Mouse (Mus musculus): Measurements from ENCODE around the gene Lamb3. TPM values are rescaled to one million over a fixed set of nuclear protein-coding genes. Genes with fewer than 3 reads are reported as not detected.

The Lamb3 gene
- polyA plus RNA-seq, 1 experiment from 2014 or later = not detected

DNA sequence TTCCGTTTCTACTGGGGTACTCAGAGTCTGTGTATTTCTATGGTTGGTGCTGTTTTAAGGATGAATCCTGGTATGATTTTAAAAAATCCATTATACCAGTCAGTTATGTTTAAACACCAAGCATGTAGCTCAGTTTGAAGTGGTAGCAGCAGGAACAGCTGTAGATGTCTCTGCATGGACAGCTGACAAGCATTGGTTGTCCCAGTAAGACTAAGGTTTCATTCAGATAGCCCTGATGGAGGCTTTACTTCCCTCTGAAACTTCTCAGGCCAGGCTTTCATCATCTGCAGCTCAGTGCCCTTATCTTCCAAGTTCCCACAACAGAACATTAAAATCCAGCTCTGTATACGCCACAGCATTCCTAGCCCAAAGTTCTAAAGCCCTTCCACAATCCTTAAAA is 25.2 kb downstream of the Lamb3 start:
- DNase-seq (ENCODE audit: low spot score, missing footprints) (no peak), ATAC-seq (ENCODE audit: low FRiP score) (no peak)
- 90% methylated on average over 2 of the region's 2 CpGs for WGBS
- no peaks in the 10 kb centered on the region for H3K9me3 ChIP-seq (ENCODE audit: control insufficient read depth, low read length)
- no peak overlapping the region for H3K27ac ChIP-seq (ENCODE audit: low read depth, low read length)
- no peaks in the 10 kb centered on the region for H3K36me3 ChIP-seq (ENCODE audit: control insufficient read depth, insufficient read depth, low read length)
- 0 out of 2 replicates have a peak, but pooled peaks cover 2% of the 10 kb centered on the region for H3K4me1 ChIP-seq (ENCODE audit: control insufficient read depth, insufficient read depth, low read length)
- H3K27me3 ChIP-seq (ENCODE audit: control insufficient read depth, insufficient read depth, low read length) = no peaks in the 10 kb centered on the region; the same call in 1 of the 2 replicates
- H3K4me3 ChIP-seq (ENCODE audit: low read depth, low read length) = no peak overlapping the region
- no peak overlapping the region for H3K4me2 ChIP-seq
- no peak overlapping the region for H3K9ac ChIP-seq (ENCODE audit: low read length)

DNA sequence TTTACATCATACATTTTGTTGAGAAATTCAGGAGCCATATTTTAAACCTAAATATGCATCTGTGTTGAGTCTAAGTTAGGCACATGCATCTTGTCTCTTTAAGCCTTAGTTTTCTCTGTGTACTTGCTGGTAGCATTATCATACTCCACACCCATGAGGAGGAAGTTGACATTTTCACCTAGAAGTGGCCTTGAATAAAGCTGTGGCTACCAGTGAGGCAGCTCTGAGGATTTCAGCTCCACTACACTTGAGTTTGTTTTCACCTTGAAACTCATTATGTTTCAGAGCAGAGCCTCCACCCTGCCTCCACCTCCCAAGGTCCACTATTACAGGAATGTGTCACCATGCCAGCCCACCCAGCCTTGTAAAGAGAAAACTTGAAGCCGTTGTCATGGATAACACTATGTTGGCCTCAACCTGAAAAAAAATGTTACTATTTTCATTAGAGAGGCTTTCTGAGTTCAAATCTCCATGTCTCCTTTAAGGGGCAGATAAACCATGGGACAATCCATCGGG is 26.7 kb downstream of the Lamb3 start:
- no peak overlapping the region for H3K4me2 ChIP-seq
- no peak for ATAC-seq (ENCODE audit: low FRiP score)
- H3K9me3 ChIP-seq (ENCODE audit: control insufficient read depth, low read length) = no peaks in the 10 kb centered on the region
- H3K36me3 ChIP-seq (ENCODE audit: control insufficient read depth, insufficient read depth, low read length) = no peaks in the 10 kb centered on the region
- no peak overlapping the region for H3K27ac ChIP-seq (ENCODE audit: low read depth, low read length)
- no peaks in the 10 kb centered on the region; the same call in 1 of the 2 replicates for H3K27me3 ChIP-seq (ENCODE audit: control insufficient read depth, insufficient read depth, low read length)
- H3K9ac ChIP-seq (ENCODE audit: low read length) = no peak overlapping the region
- no peaks in the 10 kb centered on the region for H3K4me1 ChIP-seq (ENCODE audit: control insufficient read depth, insufficient read depth, low read length)
- DNase-seq (ENCODE audit: low spot score, missing footprints) = no peak
- WGBS = 93% methylated on average over 2 of the region's 2 CpGs
- no peak overlapping the region for H3K4me3 ChIP-seq (ENCODE audit: low read depth, low read length)

- H3K4me2 ChIP-seq = no peak overlapping the region
- H3K9ac ChIP-seq (ENCODE audit: low read length) = no peak overlapping the region
- H3K27me3 ChIP-seq (ENCODE audit: control insufficient read depth, insufficient read depth, low read length) = no peaks in the 10 kb centered on the region; the same call in 1 of the 2 replicates
- no peaks in the 10 kb centered on the region for H3K9me3 ChIP-seq (ENCODE audit: control insufficient read depth, low read length)
- 96% methylated on average over 7 of the region's 7 CpGs for WGBS
- ATAC-seq (ENCODE audit: low FRiP score) (no peak), DNase-seq (ENCODE audit: low spot score, missing footprints) (no peak)
- no peak overlapping the region for H3K27ac ChIP-seq (ENCODE audit: low read depth, low read length)
- no peaks in the 10 kb centered on the region for H3K4me1 ChIP-seq (ENCODE audit: control insufficient read depth, insufficient read depth, low read length)
- no peaks in the 10 kb centered on the region for H3K36me3 ChIP-seq (ENCODE audit: control insufficient read depth, insufficient read depth, low read length)
- no peak overlapping the region for H3K4me3 ChIP-seq (ENCODE audit: low read depth, low read length)
Observed at GRCm38 (mm10) chr1:193234930-193235329, 27.4 kb downstream of the Lamb3 start.

- H3K9ac ChIP-seq (ENCODE audit: low read length) = no peak overlapping the region
- no peak overlapping the region for H3K27ac ChIP-seq (ENCODE audit: low read depth, low read length)
- no peak overlapping the region for H3K4me2 ChIP-seq
- H3K4me3 ChIP-seq (ENCODE audit: low read depth, low read length) = no peak overlapping the region
- no peak for ATAC-seq (ENCODE audit: low FRiP score)
- H3K36me3 ChIP-seq (ENCODE audit: control insufficient read depth, insufficient read depth, low read length) = no peaks in the 10 kb centered on the region
- no peak for DNase-seq (ENCODE audit: low spot score, missing footprints)
- no peaks in the 10 kb centered on the region for H3K27me3 ChIP-seq (ENCODE audit: control insufficient read depth, insufficient read depth, low read length)
- H3K4me1 ChIP-seq (ENCODE audit: control insufficient read depth, insufficient read depth, low read length) = no peaks in the 10 kb centered on the region
- 71% methylated on average over 4 of the region's 4 CpGs for WGBS
- H3K9me3 ChIP-seq (ENCODE audit: control insufficient read depth, low read length) = no peaks in the 10 kb centered on the region
Observed at GRCm38 (mm10) chr1:193238426-193238825, 30.9 kb downstream of the Lamb3 start.

- H3K4me1 ChIP-seq (ENCODE audit: control insufficient read depth, insufficient read depth, low read length) = no peaks in the 10 kb centered on the region
- H3K36me3 ChIP-seq (ENCODE audit: control insufficient read depth, insufficient read depth, low read length) = no peaks in the 10 kb centered on the region
- H3K4me3 ChIP-seq (ENCODE audit: low read depth, low read length) = no peak overlapping the region
- no peak overlapping the region for H3K27ac ChIP-seq (ENCODE audit: low read depth, low read length)
- H3K9ac ChIP-seq (ENCODE audit: low read length) = no peak overlapping the region
- ATAC-seq (ENCODE audit: low FRiP score) (no peak), DNase-seq (ENCODE audit: low spot score, missing footprints) (no peak)
- 96% methylated on average over 4 of the region's 4 CpGs for WGBS
- H3K9me3 ChIP-seq (ENCODE audit: control insufficient read depth, low read length) = no peaks in the 10 kb centered on the region
- no peaks in the 10 kb centered on the region for H3K27me3 ChIP-seq (ENCODE audit: control insufficient read depth, insufficient read depth, low read length)
- no peak overlapping the region for H3K4me2 ChIP-seq
Observed at GRCm38 (mm10) chr1:193241436-193241835, 33.9 kb downstream of the Lamb3 start.

DNA sequence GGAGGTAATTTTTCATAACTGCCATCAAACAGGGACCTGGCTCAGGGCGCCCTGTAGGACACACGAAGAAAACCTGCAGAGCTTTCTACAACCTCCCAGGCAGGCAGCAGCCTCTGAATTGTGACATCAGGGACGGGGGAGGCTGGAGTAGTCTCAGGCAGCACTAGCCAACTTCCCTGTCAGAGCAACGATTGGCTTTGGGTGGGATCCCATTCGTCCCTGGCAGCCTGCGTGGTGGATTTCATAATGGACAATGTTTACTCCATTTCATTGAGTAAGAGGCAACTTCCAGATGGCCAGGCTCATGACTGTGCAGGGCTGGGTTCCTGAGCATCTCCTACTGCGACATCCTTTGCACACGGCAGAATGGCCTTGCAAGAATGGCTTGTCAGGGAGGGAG is 34.7 kb downstream of the Lamb3 start:
- Histone ChIP-seq H3K27ac (ENCODE audit: low read depth, low read length) (no peak overlapping the region), H3K4me1 (ENCODE audit: control insufficient read depth, insufficient read depth, low read length) (no peaks in the 10 kb centered on the region), H3K27me3 (ENCODE audit: control insufficient read depth, insufficient read depth, low read length) (no peaks in the 10 kb centered on the region), H3K36me3 (ENCODE audit: control insufficient read depth, insufficient read depth, low read length) (no peaks in the 10 kb centered on the region), H3K4me2 (no peak overlapping the region), H3K4me3 (ENCODE audit: low read depth, low read length) (no peak overlapping the region), H3K9me3 (ENCODE audit: control insufficient read depth, low read length) (no peaks in the 10 kb centered on the region), H3K9ac (ENCODE audit: low read length) (no peak overlapping the region)
- DNase-seq (ENCODE audit: low spot score, missing footprints) (no peak), ATAC-seq (ENCODE audit: low FRiP score) (no peak)
- WGBS = 80% methylated on average over 8 of the region's 8 CpGs

- 54% methylated on average over 4 of the region's 4 CpGs for WGBS
- Histone ChIP-seq H3K27me3 (ENCODE audit: control insufficient read depth, insufficient read depth, low read length) (no peaks in the 10 kb centered on the region), H3K4me1 (ENCODE audit: control insufficient read depth, insufficient read depth, low read length) (no peaks in the 10 kb centered on the region), H3K4me3 (ENCODE audit: low read depth, low read length) (no peak overlapping the region), H3K27ac (ENCODE audit: low read depth, low read length) (no peak overlapping the region), H3K9me3 (ENCODE audit: control insufficient read depth, low read length) (no peaks in the 10 kb centered on the region), H3K4me2 (no peak overlapping the region), H3K9ac (ENCODE audit: low read length) (no peak overlapping the region), H3K36me3 (ENCODE audit: control insufficient read depth, insufficient read depth, low read length) (no peaks in the 10 kb centered on the region)
- DNase-seq (ENCODE audit: low spot score, missing footprints) = no peak
- no peak for ATAC-seq (ENCODE audit: low FRiP score)
Observed at GRCm38 (mm10) chr1:193242863-193243262, 35.4 kb downstream of the Lamb3 start.

- H3K36me3 ChIP-seq (ENCODE audit: control insufficient read depth, insufficient read depth, low read length) = no peaks in the 10 kb centered on the region
- WGBS = 76% methylated on average over 10 of the region's 10 CpGs
Observed at GRCm38 (mm10) chr1:193243571-193244193, 36.2 kb downstream of the Lamb3 start.

DNA sequence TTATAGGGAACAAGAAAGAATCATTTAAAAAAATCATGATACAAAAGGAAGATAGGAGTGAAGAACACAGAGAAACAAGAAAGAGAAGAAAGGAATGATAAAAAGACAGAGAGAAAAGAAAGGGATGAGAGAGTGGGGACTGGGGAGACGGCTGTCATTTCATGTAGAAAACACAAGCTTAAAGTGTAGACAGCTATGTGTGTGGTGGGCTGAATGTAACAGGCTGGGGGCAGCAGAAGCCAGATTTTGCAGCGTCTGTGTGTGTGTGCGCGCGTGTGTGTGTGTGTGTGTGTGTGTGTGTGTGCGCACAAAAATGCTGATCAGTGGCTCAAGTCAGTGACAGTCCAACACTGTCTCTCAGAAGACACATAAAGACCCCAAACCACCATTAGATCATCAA is 36.7 kb downstream of the Lamb3 start:
- WGBS = 81% methylated on average over 6 of the region's 6 CpGs
- H3K9me3 ChIP-seq (ENCODE audit: control insufficient read depth, low read length) = no peaks in the 10 kb centered on the region
- no peak for DNase-seq (ENCODE audit: low spot score, missing footprints)
- H3K4me3 ChIP-seq (ENCODE audit: low read depth, low read length) = no peak overlapping the region
- no peak overlapping the region for H3K27ac ChIP-seq (ENCODE audit: low read depth, low read length)
- H3K4me1 ChIP-seq (ENCODE audit: control insufficient read depth, insufficient read depth, low read length) = no peaks in the 10 kb centered on the region
- H3K27me3 ChIP-seq (ENCODE audit: control insufficient read depth, insufficient read depth, low read length) = no peaks in the 10 kb centered on the region
- no peak overlapping the region for H3K9ac ChIP-seq (ENCODE audit: low read length)
- no peak for ATAC-seq (ENCODE audit: low FRiP score)
- no peak overlapping the region for H3K4me2 ChIP-seq
- H3K36me3 ChIP-seq (ENCODE audit: control insufficient read depth, insufficient read depth, low read length) = no peaks in the 10 kb centered on the region

More at GRCm38 (mm10) chr1:193243571-193244193, 36.2 kb downstream of the Lamb3 start:
- no peak overlapping the region for H3K4me2 ChIP-seq
- H3K4me1 ChIP-seq (ENCODE audit: control insufficient read depth, insufficient read depth, low read length) = no peaks in the 10 kb centered on the region
- DNase-seq (ENCODE audit: low spot score, missing footprints) (no peak), ATAC-seq (ENCODE audit: low FRiP score) (no peak)
- H3K27ac ChIP-seq (ENCODE audit: low read depth, low read length) = no peak overlapping the region
- no peak overlapping the region for H3K9ac ChIP-seq (ENCODE audit: low read length)
- H3K27me3 ChIP-seq (ENCODE audit: control insufficient read depth, insufficient read depth, low read length) = no peaks in the 10 kb centered on the region
- H3K9me3 ChIP-seq (ENCODE audit: control insufficient read depth, low read length) = no peaks in the 10 kb centered on the region
- no peak overlapping the region for H3K4me3 ChIP-seq (ENCODE audit: low read depth, low read length)
